1 mouse cellular context compared by ENCODE assay signal in the genomic region with DNA sequence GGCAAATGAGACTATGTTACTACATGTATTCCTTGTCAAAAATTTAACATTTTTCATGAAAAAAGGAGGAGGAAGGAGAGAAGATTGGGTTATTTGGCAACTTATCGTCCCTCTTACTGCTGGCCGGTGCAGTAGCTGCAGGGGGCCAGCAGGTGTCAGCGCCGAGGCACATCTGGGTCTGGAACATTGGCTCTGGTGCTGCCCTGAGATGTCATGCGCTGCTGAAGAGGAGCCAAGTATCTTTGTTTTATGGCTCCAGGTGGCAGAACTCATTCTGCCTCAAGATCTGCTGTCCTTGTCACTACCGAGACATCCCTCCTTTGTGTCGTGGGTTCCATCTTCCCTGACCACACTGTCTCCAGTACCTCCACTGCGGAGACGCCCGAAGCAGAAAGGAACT.
A peak's percentile ranks its signal among the peaks of the same experiment; 100 is the strongest.
TF ChIP-seq lines count a peak whose summit lies in the region.

No protein-coding gene starts in this region.

TF ChIP-seq in CH12.LX, 34 proteins besides CTCF, POLR2A, EP300 and RAD21:
- TF ChIP-seq TBP (conservative IDR thresholded peaks at IDR 0.05; ENCODE audit: low read depth, low read length) (no peak), UBTF (IDR thresholded peaks at IDR 0.05; ENCODE audit: low read depth, low read length) (no peak), MEF2A (IDR thresholded peaks at IDR 0.05; ENCODE audit: borderline replicate concordance, low read depth, low read length) (no peak), SMC3 (IDR thresholded peaks at IDR 0.05; ENCODE audit: low read depth, low read length) (peak; percentile 91), ELF1 (IDR thresholded peaks at IDR 0.05; ENCODE audit: low read depth, low read length) (no peak), MYC (IDR thresholded peaks at IDR 0.05; ENCODE audit: low read depth, low read length) (no peak), NRF1 (IDR thresholded peaks at IDR 0.05; ENCODE audit: low read depth, low read length) (no peak; the same call in 1 of the 2 replicates), MXI1 (IDR thresholded peaks at IDR 0.05; ENCODE audit: low read depth, low read length) (no peak), TCF12 (IDR thresholded peaks at IDR 0.05; ENCODE audit: low read depth, low read length) (no peak)
